Mouse (Mus musculus) liver, embryonic 13.5 days (tissue): ENCODE results near the gene Celf2. TPM values are rescaled to one million over a fixed set of nuclear protein-coding genes. Genes with fewer than 3 reads are reported as not detected.

Source experiments
- ATAC-seq: fragments of 200-750 bp; cut with Nextera tagmentation; 2 replicates; pipeline ENCODE4 v1.8.0; 2017; ENCODE audit warnings: low read depth, mild to moderate bottlenecking, moderate number of reproducible peaks, moderate library complexity
- DNase-seq: peaks from one replicate; pipeline ENCODE4 v3.0.0; 2022
- H3K27ac ChIP-seq: fragments of 300-500 bp; sonication (generic); 2 replicates; pipeline ENCODE4 v1.5.1; 2015; ENCODE audit warnings: moderate library complexity, mild to moderate bottlenecking, inconsistent platforms
- H3K27me3 ChIP-seq: fragments of 300-500 bp; sonication (generic); 2 replicates; pipeline ENCODE4 v1.6.1; 2015; ENCODE audit warnings: mild to moderate bottlenecking, inconsistent platforms
- H3K36me3 ChIP-seq: fragments of 300-500 bp; sonication (generic); 2 replicates; pipeline ENCODE4 v1.6.1; 2015; ENCODE audit warnings: mild to moderate bottlenecking, inconsistent platforms
- H3K4me1 ChIP-seq: fragments of 300-500 bp; sonication (generic); replicated peaks from 2 replicates; pipeline ENCODE4 v1.6.1; 2015; ENCODE audit warnings: inconsistent platforms
- H3K4me2 ChIP-seq: fragments of 300-500 bp; sonication (generic); 2 replicates; pipeline ENCODE4 v1.6.1; 2015; ENCODE audit warnings: inconsistent platforms, mild to moderate bottlenecking, moderate library complexity
- H3K4me3 ChIP-seq: fragments of 300-500 bp; sonication (generic); replicated peaks from 2 replicates; pipeline ENCODE4 v1.5.1; 2015; ENCODE audit warnings: mild to moderate bottlenecking, inconsistent platforms
- H3K9ac ChIP-seq: fragments of 300-500 bp; sonication (generic); 2 replicates; pipeline ENCODE4 v1.6.1; 2015; ENCODE audit warnings: mild to moderate bottlenecking, inconsistent platforms
- H3K9me3 ChIP-seq: fragments of 300-500 bp; sonication (generic); replicated peaks from 2 replicates; pipeline ENCODE4 v1.6.1; 2016; ENCODE audit warnings: inconsistent platforms
- WGBS: fragments of 180-500 bp; shearing (Covaris S2); methylation state at CpG from one replicate; pipeline ENCODE4 v1.1.7; 2015; ENCODE audit not compliant: insufficient replicate concordance; 5-methylcytosine and 5-hydroxymethylcytosine counted together
- polyA plus RNA-seq: library from polyadenylated mRNA; unstranded; fragments of >200 nt; fragmentation: Nextera tagmentation; extraction: Ambion mirVana; gene quantifications from 2 replicates; pipeline ENCODE4 v1.2.1, GENCODE M21; 2015

Celf2 gene
- polyA plus RNA-seq, 1 experiment from 2014 or later: 11.0 TPM

DNA sequence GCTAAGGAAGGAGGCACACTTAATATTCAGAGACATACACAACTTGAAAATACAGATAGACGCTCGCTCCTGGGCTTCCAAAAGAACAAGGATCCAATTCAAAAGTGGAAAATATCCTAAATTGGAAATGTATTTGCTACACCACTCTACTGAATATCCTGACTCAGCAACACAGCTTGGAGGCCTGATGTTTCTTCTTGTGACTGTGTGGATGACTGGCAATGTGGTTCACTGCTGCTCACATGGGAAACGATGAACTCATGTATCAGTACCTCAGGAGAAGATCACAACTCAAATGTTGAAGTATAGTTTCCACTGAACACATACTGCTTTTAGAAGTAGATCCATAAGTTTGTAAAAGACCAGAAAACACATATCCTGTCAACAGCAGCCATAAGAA is 944.2 kb downstream of the Celf2 start:
- no peak for ATAC-seq

DNA sequence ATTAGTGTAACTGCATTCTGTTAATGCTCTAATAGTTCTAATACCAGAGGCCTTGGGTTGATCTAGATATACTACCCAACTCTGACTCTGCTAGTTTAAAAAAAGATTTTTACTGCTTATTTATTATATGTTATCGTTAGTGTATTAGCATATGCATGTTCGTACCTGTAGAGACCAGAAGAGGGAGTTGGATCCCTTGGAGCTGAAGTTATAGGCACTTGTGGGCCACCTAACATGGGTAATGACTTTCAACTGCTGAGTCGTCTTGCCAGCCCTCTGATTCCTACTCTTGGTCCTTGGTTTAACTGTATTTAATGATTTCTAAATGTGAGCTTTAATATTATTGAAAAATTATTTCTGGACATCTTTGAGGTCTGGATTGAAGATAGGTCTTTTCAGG is 948.0 kb downstream of the Celf2 start:
- H3K36me3 ChIP-seq: no peaks in the 10 kb centered on the region
- H3K4me3 ChIP-seq: no peak overlapping the region
- no peaks in the 10 kb centered on the region for H3K4me1 ChIP-seq
- no peak overlapping the region for H3K27ac ChIP-seq
- DNase-seq: no peak
- H3K9ac ChIP-seq: no peak overlapping the region
- WGBS: 68% methylated on average over 3 of the region's 3 CpGs
- no peaks in the 10 kb centered on the region for H3K27me3 ChIP-seq
- no peak overlapping the region for H3K4me2 ChIP-seq
- ATAC-seq: no peak
- no peaks in the 10 kb centered on the region for H3K9me3 ChIP-seq

More for the DNA sequence above, 944.2 kb downstream of the Celf2 start:
- Histone ChIP-seq H3K4me2 (no peak overlapping the region), H3K4me3 (no peak overlapping the region), H3K9me3 (no peaks in the 10 kb centered on the region), H3K27me3 (no peaks in the 10 kb centered on the region), H3K36me3 (no peaks in the 10 kb centered on the region), H3K9ac (no peak overlapping the region), H3K4me1 (no peaks in the 10 kb centered on the region), H3K27ac (no peak overlapping the region)
- WGBS: 64% methylated on average over 3 of the region's 3 CpGs
- DNase-seq: no peak

DNA sequence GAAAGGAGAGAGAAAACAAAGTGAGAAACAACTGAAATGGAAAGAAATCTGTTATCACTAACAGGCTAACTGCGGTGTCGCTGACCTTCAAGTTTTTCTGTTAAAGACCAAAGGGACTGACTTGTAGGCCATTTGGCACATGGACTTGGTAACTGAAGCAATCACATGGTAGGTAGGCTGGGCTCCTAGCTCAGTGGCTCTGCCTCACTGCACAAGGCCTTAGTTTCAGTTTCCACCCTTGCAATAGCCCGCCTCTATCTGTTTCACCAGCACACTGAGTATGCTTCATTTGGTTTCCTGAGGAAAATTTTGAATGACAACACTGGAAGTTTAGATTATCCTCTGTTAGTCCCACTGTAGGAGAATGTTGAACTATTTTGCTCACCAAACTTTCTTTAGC is 948.6 kb downstream of the Celf2 start:
- H3K9ac ChIP-seq: no peak overlapping the region
- no peaks in the 10 kb centered on the region for H3K36me3 ChIP-seq
- H3K4me1 ChIP-seq: no peaks in the 10 kb centered on the region
- H3K4me3 ChIP-seq: no peak overlapping the region
- ATAC-seq (no peak), DNase-seq (no peak)
- no peak overlapping the region for H3K4me2 ChIP-seq
- no peaks in the 10 kb centered on the region for H3K27me3 ChIP-seq
- WGBS: 79% methylated on average over 3 of the region's 3 CpGs
- H3K9me3 ChIP-seq: no peaks in the 10 kb centered on the region
- H3K27ac ChIP-seq: no peak overlapping the region

DNA sequence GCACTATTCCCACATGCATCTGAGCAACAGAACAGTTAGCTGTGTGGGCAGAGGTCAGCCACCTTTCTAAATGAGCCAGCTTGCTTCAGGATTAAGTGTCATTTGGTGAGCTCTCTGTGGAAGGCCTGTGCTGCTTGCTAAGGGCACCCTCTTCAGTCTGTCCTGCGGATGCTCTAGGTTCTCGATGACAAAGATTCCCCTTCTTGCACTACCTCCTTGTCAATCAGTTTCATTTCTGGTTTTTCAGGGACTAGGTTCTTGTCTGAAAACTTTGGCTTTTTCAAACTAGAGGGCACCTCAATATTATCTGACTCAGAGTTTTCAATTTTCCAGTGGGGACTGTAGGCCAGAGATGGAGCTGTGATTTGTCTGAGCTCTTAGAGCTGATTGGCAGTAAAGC is 949.8 kb downstream of the Celf2 start:
- ATAC-seq (no peak), DNase-seq (no peak)
- Histone ChIP-seq H3K4me2 (no peak overlapping the region), H3K4me3 (no peak overlapping the region), H3K9me3 (no peaks in the 10 kb centered on the region), H3K36me3 (no peaks in the 10 kb centered on the region), H3K27ac (no peak overlapping the region), H3K27me3 (no peaks in the 10 kb centered on the region), H3K4me1 (no peaks in the 10 kb centered on the region), H3K9ac (no peak overlapping the region)
- WGBS: 79% methylated on average over 2 of the region's 2 CpGs

DNA sequence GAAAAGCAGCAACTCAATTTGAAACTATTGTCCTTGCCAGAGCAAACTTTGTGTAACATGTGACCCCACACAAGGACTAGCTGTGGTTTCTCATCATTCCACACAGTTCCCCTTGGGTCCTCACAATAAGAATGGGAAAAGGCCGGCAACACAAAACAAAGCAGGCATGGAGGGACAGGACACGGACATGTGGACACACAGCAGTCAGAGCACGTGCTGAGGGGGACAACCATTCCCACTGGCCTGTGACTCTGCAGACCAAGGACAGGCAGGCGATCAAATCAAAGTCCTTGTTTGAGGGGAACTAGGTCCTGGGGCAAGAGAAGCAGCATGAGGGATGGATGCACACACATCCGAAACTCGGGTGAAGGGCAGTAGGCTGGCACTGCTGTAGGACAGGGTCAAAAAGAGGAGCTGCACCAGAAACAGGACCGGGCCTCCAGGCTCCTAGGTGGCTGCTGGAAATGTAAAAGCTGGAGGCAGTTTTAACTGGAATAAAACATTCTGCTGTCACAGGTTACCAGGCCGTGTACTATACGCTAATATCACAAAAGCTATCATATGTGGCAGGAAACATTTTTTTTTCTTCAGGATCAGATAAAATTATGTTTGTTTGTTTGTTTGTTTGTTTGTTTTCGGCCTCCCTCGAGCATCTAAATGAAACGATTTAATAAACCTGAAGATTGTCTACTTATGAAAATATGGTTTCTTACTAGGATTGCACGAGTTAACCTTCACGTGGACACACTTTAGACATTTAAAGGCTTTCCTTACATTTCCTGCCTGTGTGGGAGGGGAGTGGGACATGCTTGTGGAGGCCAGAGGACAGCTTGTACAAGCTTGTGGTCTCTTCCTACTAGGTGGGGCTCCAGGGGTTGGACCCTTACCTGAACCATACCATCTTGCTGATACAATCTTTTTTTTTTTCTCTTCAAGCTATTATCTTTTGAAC is 950.8 kb downstream of the Celf2 start:
- 70% methylated on average over 14 of the region's 14 CpGs for WGBS
- H3K27me3 ChIP-seq: no peaks in the 10 kb centered on the region
- DNase-seq: no peak

DNA sequence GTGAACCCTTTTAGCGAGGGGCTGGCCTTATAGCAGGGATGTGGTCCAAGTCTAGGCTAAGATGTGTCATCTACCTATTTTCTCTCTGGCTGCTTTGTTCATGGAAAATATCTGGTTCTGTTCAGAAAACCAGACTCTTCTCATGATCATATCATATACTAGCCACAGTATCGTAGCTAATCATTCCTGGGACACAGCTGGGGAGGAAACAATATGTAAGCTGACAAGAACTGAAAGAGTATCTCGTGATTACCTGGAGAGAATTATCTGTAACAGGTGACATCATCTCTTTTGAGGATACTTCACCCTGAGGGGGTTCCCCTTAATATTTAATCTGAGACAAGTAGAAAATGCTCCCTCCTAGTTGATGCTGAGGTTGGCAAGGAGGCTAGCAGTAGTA is 951.6 kb downstream of the Celf2 start:
- no peak for ATAC-seq
- 61% methylated on average over 3 of the region's 3 CpGs for WGBS
- Histone ChIP-seq H3K9ac (no peak overlapping the region), H3K9me3 (no peaks in the 10 kb centered on the region), H3K4me1 (no peaks in the 10 kb centered on the region), H3K27ac (no peak overlapping the region), H3K4me2 (no peak overlapping the region), H3K4me3 (no peak overlapping the region), H3K36me3 (no peaks in the 10 kb centered on the region), H3K27me3 (no peaks in the 10 kb centered on the region)
- DNase-seq: no peak

More for the DNA sequence above, 950.8 kb downstream of the Celf2 start:
- ATAC-seq: no peak
- H3K9ac ChIP-seq: no peak overlapping the region
- H3K9me3 ChIP-seq: no peaks in the 10 kb centered on the region
- no peaks in the 10 kb centered on the region for H3K4me1 ChIP-seq
- no peak overlapping the region for H3K27ac ChIP-seq
- H3K4me2 ChIP-seq: no peak overlapping the region
- no peak overlapping the region for H3K4me3 ChIP-seq
- H3K36me3 ChIP-seq: no peaks in the 10 kb centered on the region

DNA sequence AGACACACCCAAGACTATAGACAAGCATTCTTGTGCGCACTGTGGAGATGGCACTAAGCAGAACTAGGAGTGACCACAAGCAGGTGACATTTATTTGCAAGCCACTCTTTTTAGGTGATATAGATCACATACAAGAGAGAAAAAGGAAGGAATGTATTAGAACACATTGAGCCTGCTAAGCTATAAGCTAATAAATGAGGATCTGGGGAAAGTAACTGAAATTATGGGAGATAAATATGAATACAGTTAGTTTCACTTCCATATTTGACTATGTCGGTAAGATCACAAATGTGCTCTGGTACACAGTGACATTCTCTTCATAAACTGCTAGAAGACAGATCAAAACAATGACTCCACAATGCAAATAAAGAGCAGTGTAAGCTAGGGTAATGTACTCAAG is 952.5 kb downstream of the Celf2 start:
- no peak overlapping the region for H3K4me3 ChIP-seq
- H3K4me1 ChIP-seq: no peaks in the 10 kb centered on the region
- H3K4me2 ChIP-seq: no peak overlapping the region
- no peak for DNase-seq
- WGBS: 84% methylated on average over 2 of the region's 2 CpGs
- ATAC-seq: no peak
- H3K9me3 ChIP-seq: no peaks in the 10 kb centered on the region
- no peaks in the 10 kb centered on the region for H3K27me3 ChIP-seq
- H3K9ac ChIP-seq: no peak overlapping the region
- H3K27ac ChIP-seq: no peak overlapping the region
- no peaks in the 10 kb centered on the region for H3K36me3 ChIP-seq

DNA sequence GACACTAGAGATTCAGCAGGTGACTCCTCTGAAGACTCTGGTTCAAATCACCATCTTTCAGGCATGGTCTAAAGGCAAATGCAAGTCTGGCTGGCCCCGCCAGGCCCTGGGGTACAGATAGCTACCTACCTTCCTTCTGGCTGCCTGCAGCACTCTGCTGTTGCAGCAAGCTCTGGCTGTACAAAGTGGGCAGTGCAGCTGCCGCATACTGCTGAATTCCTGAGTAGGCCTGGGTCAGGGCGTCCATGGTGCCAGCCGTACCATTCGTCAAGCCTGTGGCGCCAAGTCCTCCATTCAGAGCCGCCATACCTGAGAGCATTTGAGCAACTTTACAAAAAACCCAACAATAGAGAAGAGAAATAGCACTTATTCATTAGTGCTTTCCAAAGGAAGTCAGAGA is 955.7 kb downstream of the Celf2 start:
- Histone ChIP-seq H3K36me3 (no peaks in the 10 kb centered on the region), H3K27me3 (no peaks in the 10 kb centered on the region), H3K4me1 (no peaks in the 10 kb centered on the region), H3K9me3 (no peaks in the 10 kb centered on the region), H3K4me3 (no peak overlapping the region), H3K4me2 (no peak overlapping the region), H3K27ac (no peak overlapping the region), H3K9ac (no peak overlapping the region)
- WGBS: 79% methylated on average over 7 of the region's 7 CpGs
- no peak for DNase-seq
- no peak for ATAC-seq

DNA sequence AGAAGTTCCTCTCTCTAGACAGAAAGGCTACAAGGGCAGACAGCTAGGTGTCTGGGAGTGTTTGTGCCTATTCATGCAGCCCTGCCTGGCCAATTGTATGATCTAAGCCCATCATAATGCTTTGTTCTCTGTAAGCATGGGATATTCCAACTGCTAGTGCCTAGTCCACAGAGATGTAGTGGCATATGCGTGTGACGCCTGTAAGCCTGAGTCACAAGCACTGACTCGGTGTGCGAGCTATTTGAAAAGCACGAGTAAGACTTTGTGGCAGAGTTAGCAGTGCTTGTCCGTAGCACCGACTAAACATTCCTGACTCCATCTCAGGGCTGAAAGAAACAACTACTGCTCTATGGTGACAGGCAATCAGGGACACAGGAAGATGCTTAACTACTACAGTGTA is 960.1 kb downstream of the Celf2 start:
- H3K36me3 ChIP-seq: no peaks in the 10 kb centered on the region
- ATAC-seq: no peak
- WGBS: 78% methylated on average over 7 of the region's 7 CpGs

DNA sequence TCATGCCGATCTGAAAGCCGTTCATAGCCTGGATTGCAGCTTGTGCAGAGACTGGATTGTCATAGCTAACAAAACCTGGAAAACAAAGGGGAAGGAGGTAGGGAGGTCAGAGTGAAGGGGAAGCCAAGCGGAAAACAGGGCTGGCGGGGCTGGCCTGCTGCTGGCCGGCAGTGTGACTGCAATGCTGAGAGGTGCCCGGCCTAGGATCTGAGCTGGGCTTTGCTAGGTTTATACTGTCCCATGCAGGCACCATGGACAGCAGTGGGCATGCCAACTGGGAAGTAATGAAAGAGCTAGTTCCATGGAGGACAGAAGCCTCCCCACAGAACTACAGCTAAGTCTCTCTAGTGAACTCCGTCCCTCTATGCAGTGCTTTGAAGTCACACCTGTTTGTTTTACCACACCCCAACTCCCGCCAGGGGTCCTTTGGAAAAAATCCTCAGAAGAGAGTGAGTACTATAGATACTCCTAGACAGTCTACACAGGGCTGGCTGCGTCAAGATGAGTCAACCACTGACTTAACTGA is 962.2 kb downstream of the Celf2 start:
- 72% methylated on average over 9 of the region's 9 CpGs for WGBS

More for the DNA sequence above, 960.1 kb downstream of the Celf2 start:
- Histone ChIP-seq H3K9ac (no peak overlapping the region), H3K4me2 (no peak overlapping the region), H3K4me3 (no peak overlapping the region), H3K27ac (no peak overlapping the region), H3K9me3 (no peaks in the 10 kb centered on the region), H3K27me3 (no peaks in the 10 kb centered on the region), H3K4me1 (no peaks in the 10 kb centered on the region)
- no peak for DNase-seq

DNA sequence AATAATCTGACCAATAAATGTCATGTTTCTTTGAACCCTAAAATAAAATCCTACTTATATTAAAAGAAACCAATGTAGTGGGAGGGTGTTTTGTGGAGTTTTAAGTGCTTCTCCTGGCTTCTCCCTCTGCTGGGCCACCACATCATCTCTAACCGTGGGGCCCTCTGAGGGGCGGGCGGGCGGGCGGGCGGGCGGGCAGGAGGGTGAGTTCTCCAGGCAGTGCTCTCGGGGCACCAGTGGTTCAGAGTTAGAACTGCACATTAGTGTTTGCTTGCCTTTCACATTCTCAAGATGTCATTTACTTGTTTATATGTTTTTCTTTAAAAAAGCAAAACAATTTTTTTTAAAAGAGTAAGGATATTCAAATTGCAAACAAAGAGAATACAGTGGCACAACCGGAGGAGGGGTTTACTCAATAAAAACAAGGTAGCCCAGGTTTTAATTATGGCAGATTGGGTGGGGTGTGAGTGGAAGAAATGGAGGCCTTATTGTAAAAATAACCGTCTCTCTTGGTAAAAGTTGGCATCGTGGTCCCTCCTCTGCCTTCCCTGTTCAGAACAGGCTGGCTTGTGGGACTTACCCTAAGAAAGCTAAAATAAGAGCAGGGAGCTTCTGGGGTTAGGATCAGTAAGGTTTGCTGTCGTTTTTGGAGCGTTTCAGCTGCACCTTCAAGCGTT is 962.8 kb downstream of the Celf2 start:
- ATAC-seq (no peak), DNase-seq (no peak)
- H3K9ac ChIP-seq: no peak overlapping the region
- no peaks in the 10 kb centered on the region for H3K4me1 ChIP-seq
- H3K4me2 ChIP-seq: no peak overlapping the region
- no peak overlapping the region for H3K27ac ChIP-seq
- 52% methylated on average over 14 of the region's 14 CpGs for WGBS
- H3K4me3 ChIP-seq: no peak overlapping the region
- no peaks in the 10 kb centered on the region for H3K9me3 ChIP-seq
- H3K27me3 ChIP-seq: no peaks in the 10 kb centered on the region
- no peaks in the 10 kb centered on the region for H3K36me3 ChIP-seq

More for the DNA sequence above, 962.2 kb downstream of the Celf2 start:
- Histone ChIP-seq H3K4me1 (no peaks in the 10 kb centered on the region), H3K9me3 (no peaks in the 10 kb centered on the region), H3K36me3 (no peaks in the 10 kb centered on the region), H3K27ac (no peak overlapping the region), H3K27me3 (no peaks in the 10 kb centered on the region), H3K4me3 (no peak overlapping the region), H3K4me2 (no peak overlapping the region), H3K9ac (no peak overlapping the region)
- ATAC-seq: no peak
- DNase-seq: no peak
